In the genomic region with DNA sequence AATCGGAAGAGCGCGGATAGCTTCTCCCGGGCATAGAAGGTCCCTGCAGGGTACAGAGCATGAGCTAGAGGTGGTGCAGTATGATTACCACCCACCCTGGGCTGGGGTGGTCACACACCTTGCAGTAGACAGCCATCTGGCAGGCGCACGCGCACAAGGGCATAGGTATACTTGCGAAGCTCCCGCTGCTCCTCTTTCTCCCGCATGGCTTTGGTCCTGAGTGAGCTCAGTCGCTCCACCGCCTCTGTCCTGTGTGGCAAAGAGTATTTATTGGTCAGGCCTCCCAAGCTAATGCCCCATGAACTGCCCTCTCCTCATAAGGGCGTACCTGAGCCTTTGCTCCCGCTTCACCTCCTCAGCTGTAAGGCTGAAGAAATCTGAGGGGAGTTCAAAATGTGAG, we compare ENCODE assay signal across 1 mouse cellular context.
TF ChIP-seq lines count a peak whose summit lies in the region.

No protein-coding gene starts in this region.

TF ChIP-seq in MEL, 35 proteins besides CTCF, POLR2A, EP300 and RAD21:
- TF ChIP-seq RCOR1 (IDR thresholded peaks at IDR 0.05; ENCODE audit: low read depth, low read length) = no peak
- TF ChIP-seq ZC3H11A (IDR thresholded peaks at IDR 0.05; ENCODE audit: low read depth, low read length) = no peak
- TF ChIP-seq ZKSCAN1 (IDR thresholded peaks at IDR 0.05; ENCODE audit: low read depth, low read length) = no peak
- no peak for TF ChIP-seq GATA1 (IDR thresholded peaks at IDR 0.05; ENCODE audit: low read depth, low read length)
- no peak for TF ChIP-seq TAL1 (IDR thresholded peaks at IDR 0.05; ENCODE audit: low read length)
- TF ChIP-seq POLR2AphosphoS5 (IDR thresholded peaks at IDR 0.05; ENCODE audit: borderline replicate concordance, low read depth, low read length) = 0 out of 2 replicates have a peak, but pooled peaks have one; percentile 21
- no peak for TF ChIP-seq MXI1 (IDR thresholded peaks at IDR 0.05; ENCODE audit: low read depth, low read length)
